Mouse (Mus musculus): Measurements from ENCODE around the gene Olfr766-ps1. TPM values are rescaled to one million over a fixed set of nuclear protein-coding genes. Genes with fewer than 3 reads are reported as not detected.

Gene Olfr766-ps1
- not detected for polyA plus RNA-seq (2017; shearing (Covaris generic))

GRCm38 (mm10) chr10:129068877-129069276 is at the start of gene Olfr766-ps1:
Olfr766-ps1 (minus strand) TSS chr10:129068977.

GRCm38 (mm10) chr10:129117761-129118160 is 49.0 kb upstream of the Olfr766-ps1 start, which contains the start of gene Olfr769:
Olfr769 (minus strand) TSS chr10:129117861.

GRCm38 (mm10) chr10:129099275-129099674 is 30.5 kb upstream of the Olfr766-ps1 start, which contains the start of gene Olfr768:
Olfr768 (minus strand) TSS chr10:129099375.

GRCm38 (mm10) chr10:129082810-129083209 is 14.0 kb upstream of the Olfr766-ps1 start, which contains the start of gene Olfr767:
Olfr767 (minus strand) TSS chr10:129082910.

GRCm38 (mm10) chr10:129049898-129050297 is 18.9 kb downstream of the Olfr766-ps1 start, which contains the start of gene Olfr765:
Olfr765 (minus strand) TSS chr10:129049998.

GRCm38 (mm10) chr10:129039796-129040195 is 29.0 kb downstream of the Olfr766-ps1 start, which contains the start of gene Olfr764-ps1:
Olfr764-ps1 (minus strand) TSS chr10:129039896.

Other genes starting within 250 kb of the Olfr766-ps1 start
- 46.6 TPM for gene Ormdl2, start 247.3 kb downstream of the Olfr766-ps1 start, polyA plus RNA-seq (2017; shearing (Covaris generic))
- 1.8 TPM for gene Gdf11, start 177.3 kb downstream of the Olfr766-ps1 start, polyA plus RNA-seq (2017; shearing (Covaris generic))
- gene Cd63, start 168.0 kb downstream of the Olfr766-ps1 start, polyA plus RNA-seq (2017; shearing (Covaris generic)): not detected
- gene Rdh5, start 146.1 kb downstream of the Olfr766-ps1 start, polyA plus RNA-seq (2017; shearing (Covaris generic)): 5.1 TPM
- 119 TPM for gene Bloc1s1, start 144.9 kb downstream of the Olfr766-ps1 start, polyA plus RNA-seq (2017; shearing (Covaris generic))
- gene Itga7, start 135.2 kb downstream of the Olfr766-ps1 start, polyA plus RNA-seq (2017; shearing (Covaris generic)): 45.6 TPM
- not detected for gene Mettl7b, start 108.0 kb downstream of the Olfr766-ps1 start, polyA plus RNA-seq (2017; shearing (Covaris generic))
- 0.17 TPM for gene Olfr9, start 79.5 kb downstream of the Olfr766-ps1 start, polyA plus RNA-seq (2017; shearing (Covaris generic))
- not detected for gene Olfr763, start 58.2 kb downstream of the Olfr766-ps1 start, polyA plus RNA-seq (2017; shearing (Covaris generic))
- gene Olfr764-ps1, start 29.1 kb downstream of the Olfr766-ps1 start, polyA plus RNA-seq (2017; shearing (Covaris generic)): not detected
- gene Olfr765, start 19.0 kb downstream of the Olfr766-ps1 start, polyA plus RNA-seq (2017; shearing (Covaris generic)): not detected
- gene Olfr767, start 13.9 kb upstream of the Olfr766-ps1 start, polyA plus RNA-seq (2017; shearing (Covaris generic)): not detected
- gene Olfr768, start 30.4 kb upstream of the Olfr766-ps1 start, polyA plus RNA-seq (2017; shearing (Covaris generic)): not detected
- gene Olfr769, start 48.9 kb upstream of the Olfr766-ps1 start, polyA plus RNA-seq (2017; shearing (Covaris generic)): not detected
- gene Olfr770, start 70.0 kb upstream of the Olfr766-ps1 start, polyA plus RNA-seq (2017; shearing (Covaris generic)): 0.80 TPM
- not detected for gene Olfr771, start 95.8 kb upstream of the Olfr766-ps1 start, polyA plus RNA-seq (2017; shearing (Covaris generic))
- gene Olfr772, start 108.9 kb upstream of the Olfr766-ps1 start, polyA plus RNA-seq (2017; shearing (Covaris generic)): not detected
- not detected for gene Olfr773, start 118.4 kb upstream of the Olfr766-ps1 start, polyA plus RNA-seq (2017; shearing (Covaris generic))
- not detected for gene Olfr774, start 167.2 kb upstream of the Olfr766-ps1 start, polyA plus RNA-seq (2017; shearing (Covaris generic))
- not detected for gene Olfr775, start 179.4 kb upstream of the Olfr766-ps1 start, polyA plus RNA-seq (2017; shearing (Covaris generic))
- gene Olfr776, start 190.2 kb upstream of the Olfr766-ps1 start, polyA plus RNA-seq (2017; shearing (Covaris generic)): not detected
- gene Olfr777, start 202.5 kb upstream of the Olfr766-ps1 start, polyA plus RNA-seq (2017; shearing (Covaris generic)): not detected
- gene Olfr780, start 249.1 kb upstream of the Olfr766-ps1 start, polyA plus RNA-seq (2017; shearing (Covaris generic)): not detected

Measured in effector memory CD4-positive, alpha-beta T cell, adult 7 months (primary cell).